Mouse (Mus musculus) induced T-regulatory cell, adult 2 months (primary cell): ENCODE data around the gene Atox1.
"Not testable (repeated sequence)": the region's sequence is repeated elsewhere in the genome, so short reads cannot be mapped to it uniquely, and the experiment has no call there.

Experiments
- DNase-seq: peaks from one replicate; pipeline ENCODE4 v3.0.0-alpha.2; 2012; ENCODE audit warnings: low read depth

The Atox1 gene

GRCm38 (mm10) chr11:55453640-55454039, 7.4 kb downstream of the Atox1 start:
- DNase-seq = no peak

- no peak for DNase-seq
These were observed 10.7 kb downstream of the Atox1 start for GRCm38 (mm10) chr11:55450311-55450710.

DNA sequence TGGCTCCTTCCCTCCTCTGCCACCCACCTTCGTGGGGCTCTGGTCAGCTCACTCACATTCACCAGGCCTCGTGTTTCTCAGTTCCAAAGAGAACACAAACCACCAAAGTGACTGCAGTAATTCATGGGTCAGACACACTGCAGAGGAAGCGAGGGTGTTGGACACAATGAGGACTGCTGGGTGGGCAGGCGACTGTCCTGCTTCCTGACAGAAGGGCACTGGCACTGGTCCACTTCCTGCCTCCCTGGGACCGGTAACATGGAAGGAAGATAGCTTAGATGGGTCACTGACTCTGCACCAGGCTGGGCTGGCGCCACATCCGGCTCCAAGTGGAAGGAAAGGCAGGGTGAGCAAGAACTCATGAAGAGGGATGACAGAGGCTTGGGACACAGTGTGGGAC, 11.5 kb downstream of the Atox1 start:
- no peak for DNase-seq

DNA sequence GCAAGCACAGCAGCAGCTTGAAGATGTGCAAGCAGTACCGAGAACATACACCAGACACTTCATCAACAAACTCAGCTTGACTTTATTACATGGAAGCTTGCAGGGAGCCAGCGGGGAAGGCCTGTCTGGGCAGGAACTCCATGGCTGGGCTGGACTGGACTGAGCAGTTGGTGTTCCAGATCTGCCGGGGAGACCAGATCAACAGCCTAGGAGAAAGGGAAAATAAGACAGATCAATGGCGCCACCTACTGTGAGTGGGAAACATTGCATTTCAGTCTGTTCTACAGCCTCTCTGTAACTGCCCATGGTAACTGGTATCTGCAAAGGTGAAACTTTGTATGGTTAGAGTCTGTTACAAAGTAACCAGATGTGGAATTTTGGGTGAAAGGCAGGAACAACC, 14.5 kb downstream of the Atox1 start:
- peak; percentile 80 for DNase-seq

GRCm38 (mm10) chr11:55444772-55445171, 16.3 kb downstream of the Atox1 start:
- DNase-seq = peak; percentile 74

DNA sequence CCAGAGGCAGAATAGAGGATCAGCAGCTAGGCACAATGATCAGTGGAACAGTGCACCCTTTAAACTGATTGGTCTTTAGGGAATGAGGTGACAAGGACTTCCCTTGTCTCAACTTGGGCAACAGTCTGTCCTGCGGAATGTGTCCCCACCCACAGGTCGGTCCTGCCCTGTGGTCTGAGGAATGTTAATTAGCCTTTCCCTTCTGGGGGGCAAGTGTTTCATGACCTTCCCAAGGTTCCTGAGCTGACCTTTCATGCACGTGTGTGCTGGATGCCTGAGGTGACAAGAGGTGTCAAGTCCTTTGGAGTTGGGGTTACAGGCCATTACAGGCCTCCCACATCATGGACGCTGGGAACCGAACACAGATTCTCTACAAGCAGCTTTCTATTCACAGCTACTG, 21.3 kb downstream of the Atox1 start:
- DNase-seq = no peak

GRCm38 (mm10) chr11:55438031-55438430, 23.0 kb downstream of the Atox1 start:
- DNase-seq = no peak

DNA sequence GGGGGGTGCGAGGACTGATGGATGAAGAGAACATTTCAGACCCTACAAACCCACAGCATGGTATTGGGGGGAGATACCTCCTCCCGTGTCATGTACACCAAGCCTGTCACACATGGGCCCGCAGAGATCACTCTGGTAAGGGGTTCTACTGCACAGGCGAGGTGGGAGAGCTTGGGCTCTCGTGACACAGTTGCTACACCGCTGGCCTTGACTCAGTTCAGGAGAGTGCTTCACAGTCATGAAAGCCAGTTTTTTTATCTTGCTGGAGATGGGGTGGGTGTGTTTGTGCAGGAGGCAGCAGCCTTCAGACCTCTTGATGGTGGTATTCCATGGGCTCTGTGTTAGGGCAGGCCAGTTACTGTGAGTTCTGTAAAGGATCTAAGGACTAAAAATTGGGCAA, 24.9 kb downstream of the Atox1 start:
- no peak for DNase-seq

GRCm38 (mm10) chr11:55432981-55433380, 28.1 kb downstream of the Atox1 start:
- DNase-seq = no peak

DNA sequence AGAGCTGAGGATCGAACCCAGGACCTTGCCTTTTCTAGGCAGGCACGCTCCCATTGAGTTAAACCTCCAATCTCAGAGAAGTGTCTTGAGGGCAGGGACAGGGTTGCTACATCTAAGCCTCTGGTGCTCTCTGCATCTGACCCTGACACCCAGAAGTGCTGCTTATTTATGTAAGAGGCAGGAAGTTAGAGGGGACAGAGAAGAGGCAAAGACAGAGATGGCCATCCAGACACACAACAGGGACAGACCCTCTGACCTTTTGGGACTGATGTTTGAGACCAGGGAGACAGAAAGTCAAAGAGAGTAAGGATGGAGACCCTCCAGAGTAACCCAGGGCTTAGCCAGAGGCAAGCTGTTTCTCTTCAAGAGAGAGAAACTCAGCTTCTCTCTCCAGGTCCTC, 31.1 kb downstream of the Atox1 start:
- DNase-seq = no peak

DNA sequence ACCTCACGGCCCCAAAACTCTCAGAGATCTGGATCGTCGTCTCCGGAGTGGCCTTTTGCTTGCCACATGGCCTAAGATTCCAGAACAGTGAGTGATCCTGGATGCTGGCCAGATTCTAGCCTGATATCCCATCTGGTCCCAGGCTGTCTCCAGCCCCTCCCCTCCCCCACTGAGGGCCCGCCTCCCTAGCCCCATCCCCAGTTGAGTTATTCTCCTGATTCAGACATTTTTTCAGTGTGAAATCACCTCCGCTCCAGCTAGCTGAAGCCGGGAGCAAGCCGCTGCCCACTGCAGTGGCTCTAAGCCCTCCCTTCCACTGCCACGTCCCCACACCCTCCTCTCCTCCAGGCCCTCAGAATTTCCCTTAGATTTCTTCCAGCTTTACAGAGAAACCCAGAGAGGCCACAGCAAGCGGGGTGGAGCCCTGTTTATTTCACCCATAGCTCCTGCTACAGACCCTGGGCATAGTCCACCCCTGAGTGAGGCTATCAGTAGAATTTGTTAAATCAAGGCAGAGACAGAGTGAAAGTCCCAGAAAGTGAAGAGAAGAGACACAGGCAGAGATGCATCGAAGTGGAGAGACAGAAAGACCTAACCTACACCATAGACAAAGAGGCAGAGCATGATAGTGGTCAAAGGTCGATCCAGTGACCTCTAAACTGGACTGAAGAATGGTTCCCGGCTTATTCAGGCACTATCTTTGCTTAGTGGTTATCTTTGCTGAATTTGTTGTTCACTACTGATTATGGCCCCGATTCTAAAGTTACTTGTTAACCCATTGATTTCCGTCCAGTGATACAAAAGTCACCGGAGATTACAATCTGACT, 32.6 kb downstream of the Atox1 start:
- DNase-seq = no peak

DNA sequence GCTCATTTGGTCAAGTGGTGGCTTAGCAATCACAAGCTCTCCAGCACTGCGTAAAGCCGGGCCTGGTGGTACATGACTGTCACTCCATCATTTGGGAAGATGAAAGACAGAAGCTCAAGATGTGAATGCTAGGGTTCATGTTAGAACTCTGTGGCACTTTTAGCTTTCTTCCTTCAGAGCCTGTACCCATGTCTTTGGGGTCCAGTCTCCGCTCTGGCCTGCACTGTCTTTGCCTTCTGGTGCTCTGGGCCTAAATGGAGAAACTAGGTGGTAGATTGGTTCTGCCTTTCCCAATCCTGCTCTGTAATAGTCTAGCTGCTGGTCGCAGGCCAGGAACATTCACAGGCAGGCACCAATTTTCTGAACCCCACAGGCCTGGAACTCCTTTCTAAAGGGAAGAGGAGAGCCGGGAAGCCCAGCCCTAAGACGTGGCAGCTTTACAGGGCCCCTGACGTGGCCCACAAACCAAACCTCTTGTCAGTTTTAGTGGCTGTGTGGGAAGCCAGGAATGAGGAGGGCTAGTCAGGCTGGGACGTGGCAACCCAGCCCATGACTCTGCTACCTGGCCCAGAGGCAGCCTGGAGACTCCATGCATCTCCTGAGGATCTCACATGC, 36.2 kb downstream of the Atox1 start:
- DNase-seq = no peak

DNA sequence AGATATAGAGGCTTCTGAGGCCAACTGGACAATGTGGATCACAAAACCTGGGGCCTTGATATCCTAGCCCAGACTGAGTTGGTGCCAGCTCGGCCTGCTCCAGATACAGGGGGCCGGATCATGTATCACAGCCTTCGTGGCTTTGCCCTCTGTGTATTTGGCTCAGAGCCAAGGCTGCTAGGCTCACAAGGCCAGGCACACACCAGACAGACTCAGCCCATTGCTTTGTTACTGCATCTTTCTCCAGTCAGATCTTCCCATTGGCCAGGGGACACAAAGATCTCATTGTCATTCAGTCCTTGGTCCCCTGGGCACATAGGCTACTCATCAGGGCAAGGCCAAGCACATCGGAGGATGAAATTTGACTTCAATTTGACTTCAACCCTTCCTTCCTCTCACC, 37.3 kb downstream of the Atox1 start:
- DNase-seq = no peak

- DNase-seq = no peak
These were observed 38.1 kb downstream of the Atox1 start, which contains the start of gene Sparc for GRCm38 (mm10) chr11:55422978-55423377. Sparc (minus strand) TSS chr11:55423183.

GRCm38 (mm10) chr11:55419678-55420307, 41.2 kb downstream of the Atox1 start:
- DNase-seq = no peak

GRCm38 (mm10) chr11:55419296-55419677, 41.8 kb downstream of the Atox1 start:
- no peak for DNase-seq

DNA sequence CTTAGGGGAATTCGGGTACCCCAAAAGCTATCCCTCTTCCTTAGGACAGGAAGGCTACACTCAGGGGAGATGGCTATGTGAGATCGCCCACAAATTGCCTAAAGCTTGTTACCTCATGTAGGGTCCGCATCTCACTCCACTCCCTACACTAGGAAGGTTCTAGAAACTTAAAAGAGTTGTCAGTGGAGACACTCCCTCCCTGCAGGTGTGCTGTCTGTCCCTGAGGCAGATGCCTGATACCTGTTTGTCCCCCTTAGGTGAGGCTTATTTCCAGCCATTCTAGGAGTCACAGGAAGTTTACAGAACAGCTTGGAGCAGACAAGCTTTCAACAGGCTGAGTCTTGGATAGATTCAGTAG, 42.4 kb downstream of the Atox1 start:
- DNase-seq = no peak

DNA sequence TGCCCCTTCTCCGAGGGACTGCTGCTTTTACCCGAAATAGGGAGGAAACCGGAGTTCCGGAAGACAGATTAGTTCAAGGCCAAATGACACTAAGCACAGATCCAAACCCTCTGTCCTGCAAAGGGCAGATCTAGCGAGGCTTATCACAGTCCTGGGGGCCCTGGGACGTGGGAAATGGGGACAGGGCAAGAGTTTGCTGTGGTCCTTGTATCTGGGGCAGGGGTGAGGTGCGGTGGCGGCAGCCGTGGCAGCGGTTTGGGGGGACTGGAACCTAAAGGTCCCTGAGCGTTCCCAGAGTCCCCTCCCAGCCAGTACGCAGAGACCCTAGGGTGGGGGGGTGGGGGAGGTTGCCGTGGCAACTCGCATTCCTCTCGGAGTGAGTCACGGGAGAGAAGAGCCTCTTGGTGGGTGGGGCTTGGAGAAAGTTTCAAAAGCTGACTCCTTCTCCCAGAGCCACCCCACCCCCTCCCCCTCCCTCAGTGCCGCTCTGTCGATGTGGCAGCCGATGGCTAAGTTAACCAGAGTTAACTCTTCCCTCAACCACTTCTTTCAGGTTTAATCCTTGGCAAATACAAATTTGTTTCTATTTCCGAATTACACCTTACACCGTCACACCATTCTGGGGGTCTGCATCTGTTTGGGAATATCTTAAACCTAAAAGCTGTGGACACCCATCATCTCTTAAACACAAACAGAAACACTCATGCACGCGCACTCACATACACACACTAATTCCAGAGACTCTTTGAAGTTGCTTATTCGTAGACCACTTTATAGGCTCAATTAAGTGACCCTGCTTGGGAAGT, 42.9 kb downstream of the Atox1 start:
- DNase-seq = no peak

DNA sequence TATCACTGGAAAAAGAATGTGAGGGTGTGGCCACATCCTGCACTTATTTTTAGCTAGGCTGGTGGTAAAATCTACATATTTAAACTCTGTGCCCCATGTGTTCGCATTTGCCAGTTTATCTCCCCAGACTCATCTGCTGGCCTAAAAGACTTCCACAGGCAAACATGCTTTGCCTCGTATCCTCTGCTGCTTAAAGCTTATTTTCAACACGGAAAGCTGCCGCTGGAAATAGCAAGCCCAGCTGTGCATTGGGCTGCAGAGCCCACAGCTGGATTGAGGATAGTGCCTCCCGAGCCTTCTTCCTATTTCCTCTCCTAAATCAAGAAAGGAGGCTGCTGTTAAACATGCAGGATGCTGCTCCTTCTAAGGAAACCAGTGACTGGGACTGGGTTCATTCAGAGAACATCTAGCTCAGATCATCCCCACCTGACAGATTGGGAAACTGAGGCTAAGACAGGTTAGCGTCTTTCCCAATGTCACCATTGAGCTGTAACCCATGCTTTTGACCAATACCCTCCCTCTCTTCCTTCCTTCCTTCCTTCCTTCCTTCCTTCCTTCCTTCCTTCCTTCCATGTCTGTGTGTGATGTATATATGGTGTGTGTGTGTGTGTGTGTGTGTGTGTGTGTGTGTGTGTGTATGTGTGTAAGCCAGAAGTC, 44.3 kb downstream of the Atox1 start:
- no peak for DNase-seq

DNA sequence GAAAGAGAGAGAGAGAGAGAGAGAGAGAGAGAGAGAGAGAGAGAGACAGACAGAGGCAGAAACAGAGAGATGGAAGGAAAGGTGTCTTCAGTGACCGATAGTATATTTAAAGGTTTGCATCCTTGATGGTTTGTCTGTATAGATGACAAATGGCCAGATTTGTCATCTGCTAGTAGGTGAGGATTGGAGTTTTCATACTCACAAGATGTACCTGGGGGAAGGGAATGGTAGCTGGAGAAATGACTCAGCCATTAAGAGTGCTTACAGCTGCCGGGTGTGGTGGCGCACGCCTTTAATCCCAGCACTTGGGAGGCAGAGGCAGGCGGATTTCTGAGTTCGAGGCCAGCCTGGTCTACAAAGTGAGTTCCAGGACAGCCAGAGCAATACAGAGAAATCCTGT, 45.3 kb downstream of the Atox1 start:
- DNase-seq = not testable (repeated sequence)

GRCm38 (mm10) chr11:55415036-55415704, 45.9 kb downstream of the Atox1 start:
- DNase-seq = no peak
